Mouse (Mus musculus): ENCODE results near the gene Shld2. TPM values are rescaled to one million over a fixed set of nuclear protein-coding genes. Genes with fewer than 3 reads are reported as not detected.

Shld2 gene
- polyA plus RNA-seq, 1 experiment, result 7.1 TPM

DNA sequence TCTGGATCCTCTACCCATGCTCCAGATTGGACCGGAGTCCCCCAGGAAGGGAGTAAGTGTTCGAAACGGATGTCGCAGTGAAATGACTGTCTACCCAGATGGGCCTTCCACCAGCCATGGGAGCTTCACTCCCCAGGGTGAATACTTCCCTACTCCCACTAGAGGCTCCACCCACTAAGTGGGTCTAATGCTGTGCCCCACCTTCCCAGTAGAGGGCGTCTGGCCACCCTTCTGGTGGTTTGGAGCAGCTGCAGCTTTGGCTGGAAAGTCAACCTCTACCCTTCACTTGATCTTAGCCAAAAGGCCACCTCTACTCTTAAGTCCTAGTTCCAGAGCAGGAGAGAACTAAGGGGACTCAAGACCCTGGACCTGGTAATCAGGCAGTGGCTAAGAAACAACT is 121.7 kb downstream of the Shld2 start:
- no peak for TF ChIP-seq POLR2A (IDR thresholded peaks at IDR 0.05; ENCODE audit: borderline replicate concordance, low read depth, low read length)
- peak; percentile 28; the same call in 1 of the 2 replicates for TF ChIP-seq CTCF (IDR thresholded peaks at IDR 0.05; ENCODE audit: low read depth, low read length)
- no peak overlapping the region for H3K4me3 ChIP-seq (ENCODE audit: insufficient read depth, low read length)
- H3K4me1 ChIP-seq (ENCODE audit: control insufficient read depth, insufficient read depth, low read length), result no peaks in the 10 kb centered on the region
- H3K27ac ChIP-seq (ENCODE audit: insufficient read depth, low read depth, low read length), result no peak overlapping the region

Other genes with a start within 250 kb of the Shld2 start
- gene Anxa8, start 224.5 kb downstream of the Shld2 start, polyA plus RNA-seq (2012; ENCODE audit: insufficient read depth, insufficient read length, missing spikeins), result not detected in 2 replicates
- gene A630023A22Rik, start 207.7 kb downstream of the Shld2 start, polyA plus RNA-seq (2012; ENCODE audit: insufficient read depth, insufficient read length, missing spikeins), result not detected in 2 replicates
- not detected in 2 replicates for gene Npy4r, start 158.0 kb downstream of the Shld2 start, polyA plus RNA-seq (2012; ENCODE audit: insufficient read depth, insufficient read length, missing spikeins)
- gene Gprin2, start 108.8 kb downstream of the Shld2 start, polyA plus RNA-seq (2012; ENCODE audit: insufficient read depth, insufficient read length, missing spikeins), result not detected in 2 replicates
- gene Syt15, start 90.9 kb downstream of the Shld2 start, polyA plus RNA-seq (2012; ENCODE audit: insufficient read depth, insufficient read length, missing spikeins), result not detected in 2 replicates
- 181 and 197 TPM in 2 replicates for gene Glud1, start 234 bp upstream of the Shld2 start, polyA plus RNA-seq (2012; ENCODE audit: insufficient read depth, insufficient read length, missing spikeins)
- gene Fam25c, start 44.9 kb upstream of the Shld2 start, polyA plus RNA-seq (2012; ENCODE audit: insufficient read depth, insufficient read length, missing spikeins), result not detected in 2 replicates
- gene Sncg, start 64.3 kb upstream of the Shld2 start, polyA plus RNA-seq (2012; ENCODE audit: insufficient read depth, insufficient read length, missing spikeins), result not detected in 2 replicates
- gene Mmrn2, start 65.0 kb upstream of the Shld2 start, polyA plus RNA-seq (2012; ENCODE audit: insufficient read depth, insufficient read length, missing spikeins), result not detected in 2 replicates
- gene Bmpr1a, start 192.8 kb upstream of the Shld2 start, polyA plus RNA-seq (2012; ENCODE audit: insufficient read depth, insufficient read length, missing spikeins), result 0.66 and 0.69 TPM in 2 replicates
- gene 9230112D13Rik, start 212.3 kb upstream of the Shld2 start, polyA plus RNA-seq (2012; ENCODE audit: insufficient read depth, insufficient read length, missing spikeins), result not detected in 2 replicates